Mouse (Mus musculus) CD8-positive naive resting alpha-beta T cell, adult 2 months (primary cell): ENCODE data around the gene Mafg.
"Not testable (repeated sequence)": the region's sequence is repeated elsewhere in the genome, so short reads cannot be mapped to it uniquely, and the experiment has no call there.

Experiments
- DNase-seq, 2 experiments: peaks; one replicate each; pipeline ENCODE4 v3.0.0; 2022; ENCODE audit warnings: low read depth in 2 of 2, low spot score in 2 of 2

Gene Mafg

GRCm38 (mm10) chr11:120633520-120634343 is at the start of gene Mafg:
Gene Mafg (minus strand): TSS chr11:120633600.
- peak; percentile 76 to 78 for DNase-seq

GRCm38 (mm10) chr11:120682683-120683082 is 49.3 kb upstream of the Mafg start:
- DNase-seq = no peak

- no peak for DNase-seq
Measured at GRCm38 (mm10) chr11:120679909-120680308, 46.5 kb upstream of the Mafg start.

DNA sequence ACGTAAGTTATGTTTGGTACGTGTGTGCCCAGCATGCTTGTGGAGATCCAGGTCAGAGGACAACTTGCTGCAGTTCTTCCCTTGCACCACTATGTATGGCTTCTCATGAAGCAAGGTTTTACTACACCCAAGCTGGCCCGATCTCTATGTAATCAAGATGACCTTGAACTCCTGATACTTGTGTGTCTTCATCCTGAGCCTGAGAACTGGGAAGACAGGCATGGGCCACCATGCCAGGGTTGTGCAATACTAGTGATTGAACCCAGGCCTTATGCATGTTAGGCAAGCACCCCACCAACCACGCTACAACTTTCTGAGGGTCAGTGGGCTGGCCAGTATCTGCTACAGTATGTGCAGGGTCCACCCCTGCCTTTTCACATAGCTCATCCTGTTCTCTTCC is 43.6 kb upstream of the Mafg start:
- no peak for DNase-seq

DNA sequence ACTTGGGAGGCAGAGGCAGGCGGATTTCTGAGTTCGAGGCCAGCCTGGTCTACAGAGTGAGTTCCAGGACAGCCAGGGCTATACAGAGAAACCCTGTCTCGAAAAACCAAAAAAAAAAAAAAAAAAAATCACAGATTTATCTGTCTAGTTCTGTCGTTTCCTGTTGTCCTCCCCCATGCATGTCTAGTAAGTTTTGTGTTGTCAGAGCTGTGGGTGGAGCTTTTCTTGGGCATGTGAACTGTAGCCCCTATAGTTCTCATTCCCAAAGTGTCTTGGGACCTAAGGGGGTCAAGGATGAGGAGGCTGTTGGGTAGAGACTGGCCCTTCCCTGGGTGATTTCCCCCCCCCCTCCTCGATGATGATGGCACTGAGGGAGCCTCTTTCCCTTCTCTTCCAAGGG is 42.5 kb upstream of the Mafg start:
- DNase-seq = not testable (repeated sequence)

- DNase-seq = no peak
Measured at GRCm38 (mm10) chr11:120673594-120674122, 40.3 kb upstream of the Mafg start.

DNA sequence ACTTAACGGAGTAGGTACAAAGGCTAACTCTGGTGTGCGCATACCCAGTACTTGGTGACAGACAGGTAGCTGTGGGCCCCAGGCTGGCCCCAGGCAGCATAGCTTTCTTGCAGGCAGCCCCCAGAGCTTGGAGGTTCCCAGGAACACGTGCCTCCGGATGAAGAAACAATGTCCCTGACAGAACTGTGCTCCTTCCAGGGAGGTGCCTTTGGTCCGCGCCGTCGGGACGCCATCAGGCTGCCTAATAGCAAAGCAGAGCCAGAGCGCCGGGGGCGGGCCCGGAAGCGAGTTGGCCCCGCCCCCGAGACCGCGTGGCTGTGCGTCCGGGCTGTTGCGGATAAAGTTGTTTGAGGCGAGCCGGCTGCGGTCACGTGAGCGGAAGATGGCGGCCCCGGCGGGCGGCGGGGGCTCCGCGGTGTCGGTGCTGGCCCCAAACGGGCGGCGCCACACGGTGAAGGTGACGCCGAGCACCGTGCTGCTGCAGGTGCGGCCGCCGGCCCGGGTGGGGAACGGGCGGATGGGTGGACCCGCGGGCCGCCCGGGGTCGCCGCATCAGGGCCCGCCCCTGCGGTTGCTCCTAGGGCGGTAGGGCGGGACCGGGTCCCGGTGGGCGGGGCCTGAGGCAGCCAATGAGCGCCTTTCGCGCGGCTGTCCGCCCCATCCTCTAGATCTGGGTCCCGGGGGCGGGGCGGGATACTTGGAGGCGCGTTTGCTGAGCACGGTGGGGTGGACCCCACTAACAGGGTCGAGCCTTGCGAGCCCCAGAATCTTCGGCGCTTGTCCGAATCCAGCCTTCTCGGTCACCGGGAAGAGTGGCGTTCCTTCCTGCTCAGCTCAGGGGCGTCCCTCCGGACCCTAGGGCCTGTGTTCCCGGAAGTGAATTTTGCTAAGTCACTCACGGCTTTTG is 39.5 kb upstream of the Mafg start, which contains the start of gene Aspscr1:
Gene Aspscr1, plus strand, starts transcription at position 287 of the 907 bp plus-strand sequence.
- DNase-seq = peak; percentile 87 to 93

DNA sequence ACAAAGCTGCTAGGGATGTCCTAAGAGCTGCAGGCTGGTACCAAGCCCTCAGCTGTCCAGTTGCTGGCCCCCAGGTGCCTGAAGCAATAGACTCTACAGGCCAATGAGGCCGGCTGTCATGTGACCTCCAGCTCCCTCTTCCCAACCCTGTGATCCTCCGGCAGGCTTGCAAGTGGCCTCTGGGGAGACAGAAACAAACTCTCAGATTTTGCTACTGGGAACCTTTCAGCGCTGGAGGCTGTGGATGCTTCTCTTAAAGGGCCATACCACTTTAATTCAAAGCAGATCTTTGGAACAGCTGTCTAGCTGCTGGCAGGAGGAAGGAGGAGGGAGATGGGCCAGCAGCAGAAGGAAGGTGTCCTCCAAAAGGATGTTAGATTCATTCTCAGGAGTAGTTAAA is 33.2 kb upstream of the Mafg start:
- no peak for DNase-seq

DNA sequence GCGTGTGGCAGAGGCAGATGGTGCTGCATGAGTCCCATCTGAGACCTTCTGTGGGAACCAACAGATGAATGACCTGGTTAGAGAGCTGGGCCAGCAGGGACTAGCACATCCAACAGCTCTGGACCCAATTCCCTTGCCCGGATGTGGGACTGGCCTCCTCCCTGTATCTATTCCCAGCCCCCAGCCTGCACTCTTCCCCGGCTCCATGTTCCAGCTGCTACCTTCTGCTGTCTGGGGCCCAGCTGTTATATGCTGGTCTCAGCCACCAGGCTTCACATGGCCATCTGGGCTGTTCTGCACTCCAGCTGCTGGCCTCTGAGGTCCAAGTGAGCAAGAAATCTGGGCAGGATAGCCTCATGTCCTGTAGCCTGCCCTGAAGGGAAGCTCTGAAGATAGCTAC is 32.0 kb upstream of the Mafg start:
- DNase-seq = no peak

- no peak for DNase-seq
Measured at GRCm38 (mm10) chr11:120663714-120664113, 30.3 kb upstream of the Mafg start.

DNA sequence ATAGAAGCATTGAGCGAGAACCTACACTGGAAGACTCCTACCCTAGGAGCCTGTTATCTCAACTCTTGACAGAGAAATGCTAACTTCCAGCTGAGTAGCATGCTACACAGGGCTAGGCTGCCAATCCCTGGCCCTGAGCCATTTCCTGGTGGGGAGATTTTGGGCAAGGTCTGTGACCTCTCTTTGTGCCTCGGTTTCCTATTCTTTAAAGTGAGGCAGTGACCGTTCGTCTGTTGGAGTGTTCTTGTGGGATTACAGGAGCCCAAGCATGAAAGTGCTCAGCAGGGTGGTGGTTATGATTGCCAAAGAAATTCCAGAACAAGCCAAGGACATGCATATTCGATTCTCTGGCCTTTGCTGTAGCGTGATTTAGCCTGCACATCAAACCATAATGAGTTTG is 29.4 kb upstream of the Mafg start:
- DNase-seq = no peak

- DNase-seq = no peak
Measured at GRCm38 (mm10) chr11:120661076-120661460, 27.7 kb upstream of the Mafg start, which contains the start of gene Notum. Gene Notum (minus strand): TSS chr11:120661175.

DNA sequence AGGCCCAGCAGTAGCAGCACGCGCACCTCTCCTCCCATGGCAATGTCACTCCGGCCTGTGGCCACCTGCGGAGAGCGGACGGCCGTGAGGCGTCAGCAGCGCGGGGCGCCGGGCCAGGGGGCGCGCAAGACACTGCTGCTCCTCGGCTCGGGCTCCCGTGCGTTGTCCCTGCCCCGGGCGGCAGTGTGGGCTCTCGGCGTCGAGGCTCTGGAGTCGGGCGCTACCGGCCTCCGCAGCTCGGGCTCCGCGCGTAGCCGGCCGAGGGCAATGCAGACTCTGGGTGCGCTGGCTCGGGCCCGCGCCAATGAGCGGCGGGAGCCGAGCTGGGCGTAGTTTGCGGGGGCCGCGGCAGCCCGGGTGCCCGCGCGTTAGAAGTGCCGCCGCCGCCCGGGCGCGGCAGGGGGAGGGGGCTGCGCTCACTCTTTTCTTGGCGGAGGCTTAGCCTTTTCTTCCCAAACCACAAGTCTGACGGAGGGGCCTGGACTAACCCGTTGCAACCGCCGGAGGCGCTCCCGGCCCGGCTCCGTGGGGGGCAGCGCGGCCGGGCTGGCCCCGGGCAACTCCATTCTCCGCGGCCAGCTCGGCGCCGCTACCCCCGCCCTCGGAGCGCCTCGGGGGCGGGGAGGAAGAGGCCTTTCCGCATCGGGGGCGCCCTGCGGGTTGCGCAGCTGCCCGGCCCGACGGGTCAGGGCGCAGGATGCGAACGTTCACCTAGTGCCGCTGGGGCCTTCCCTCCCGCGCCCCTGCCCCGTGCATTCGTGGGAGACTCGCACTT is 27.1 kb upstream of the Mafg start:
- DNase-seq = no peak

- no peak for DNase-seq
Measured at GRCm38 (mm10) chr11:120659509-120660300, 26.3 kb upstream of the Mafg start.

DNA sequence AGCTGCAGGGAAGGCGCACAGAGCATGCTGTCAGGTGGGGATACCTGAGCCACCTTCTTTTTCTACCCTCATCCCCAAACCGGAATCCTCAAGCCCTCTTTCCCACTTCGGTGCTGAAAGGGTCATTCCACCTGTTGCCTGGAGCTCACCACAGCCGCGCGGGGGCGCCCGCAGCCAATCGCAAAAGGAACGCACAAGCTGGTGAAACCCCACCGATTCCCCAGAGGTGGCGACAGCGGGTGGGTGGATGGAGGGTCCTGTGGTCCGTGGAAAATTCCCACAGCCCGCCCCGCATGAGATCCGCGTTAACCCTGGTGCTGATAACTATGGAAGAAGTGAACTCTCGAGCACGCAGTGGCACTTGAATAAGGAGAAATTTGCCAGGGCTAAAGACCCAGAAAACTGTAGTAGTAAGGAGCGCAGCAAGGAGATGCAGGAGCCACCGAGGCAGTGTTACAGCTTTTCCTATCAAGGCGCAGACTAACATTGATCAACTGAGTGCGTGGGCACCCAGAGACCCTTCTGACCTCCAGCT is 25.5 kb upstream of the Mafg start:
- peak; percentile 68 to 75 for DNase-seq

DNA sequence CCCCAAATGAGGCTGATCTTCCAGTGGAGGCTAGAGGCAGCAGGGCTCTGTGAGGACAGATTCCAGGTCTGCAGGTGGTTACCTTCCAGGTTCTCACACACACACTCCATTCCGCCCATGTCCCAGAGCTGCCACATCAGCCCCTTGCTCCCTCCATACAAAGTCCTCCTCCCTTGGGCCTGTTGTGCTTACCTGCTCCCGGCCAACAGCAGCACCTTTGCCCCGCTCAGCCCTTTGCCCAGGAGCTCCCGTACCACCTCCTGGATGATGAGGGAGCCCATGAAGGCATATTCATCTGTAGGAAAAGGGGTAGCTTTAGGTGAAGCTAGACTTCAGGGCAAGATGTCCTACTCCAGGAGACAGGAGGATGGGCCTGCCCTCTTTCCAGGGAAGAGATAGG is 23.9 kb upstream of the Mafg start:
- no peak for DNase-seq

DNA sequence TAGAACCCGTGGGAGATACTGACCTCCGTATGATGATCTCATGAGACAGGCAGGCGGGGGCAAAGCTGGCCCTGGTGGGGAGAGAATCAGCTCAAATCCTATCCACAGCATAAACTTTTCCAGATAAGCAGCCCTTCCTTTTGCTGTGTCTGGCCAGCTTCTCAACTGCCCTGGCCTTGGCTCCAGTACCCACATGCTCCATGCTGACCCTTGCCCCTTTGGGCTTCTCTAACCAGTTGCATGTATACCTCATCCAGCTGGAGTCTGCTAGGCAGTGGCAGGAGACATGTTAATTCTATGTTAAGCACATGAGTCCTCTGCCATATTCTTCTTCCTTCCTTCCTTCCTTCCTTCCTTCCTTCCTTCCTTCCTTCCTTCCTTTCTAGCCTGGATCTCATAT is 21.3 kb upstream of the Mafg start:
- DNase-seq = no peak

DNA sequence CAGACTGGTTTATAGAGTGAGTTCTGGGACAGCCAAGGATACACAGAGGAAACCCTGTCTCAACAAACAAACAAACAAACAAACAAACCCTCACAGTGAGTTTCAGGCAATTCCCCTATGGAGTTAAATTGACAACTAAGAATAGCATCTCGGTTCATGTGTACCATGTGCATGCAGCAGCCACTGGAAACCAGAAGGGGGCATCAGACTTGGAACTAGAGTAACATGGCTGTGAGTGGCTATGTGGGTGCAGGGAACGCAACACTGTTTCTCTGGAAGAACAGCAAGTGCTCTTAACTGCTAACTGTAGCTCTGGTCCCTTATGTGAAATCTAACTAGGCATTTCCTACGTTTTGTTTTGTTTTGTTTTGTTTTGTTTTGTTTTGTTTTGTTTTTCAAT is 18.5 kb upstream of the Mafg start:
- DNase-seq = no peak

DNA sequence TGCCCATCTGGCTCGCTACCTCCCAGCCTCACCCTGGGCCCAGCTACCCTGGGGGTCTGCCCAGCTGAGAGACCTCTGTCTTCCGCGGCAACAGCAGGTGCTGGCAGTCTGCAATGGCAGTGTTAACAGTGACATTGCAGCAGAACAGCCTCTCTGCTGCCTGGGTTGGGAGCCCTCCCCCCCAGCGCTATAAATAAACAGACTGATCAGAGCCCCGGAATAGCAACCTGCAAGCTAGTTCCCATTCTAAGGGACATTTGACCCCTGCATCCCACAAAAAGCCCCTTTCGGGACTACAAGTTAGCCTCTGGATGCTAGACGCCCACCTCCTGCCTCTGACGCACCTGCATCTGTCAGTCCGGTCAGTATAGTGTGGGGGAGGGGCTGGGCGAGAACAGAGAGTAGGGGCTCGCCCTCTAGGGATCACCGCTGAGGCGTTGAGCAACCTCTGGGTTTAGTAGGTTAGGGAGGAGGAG is 14.6 kb upstream of the Mafg start, which contains the start of gene Myadml2:
Gene Myadml2, minus strand, starts transcription at position 158 of the 476 bp plus-strand sequence.
- no peak for DNase-seq
